Mouse (Mus musculus) spleen, adult 12 weeks (tissue): ENCODE measurements around the gene Prtn3.
"Not testable (repeated sequence)": the region's sequence is repeated elsewhere in the genome, so short reads cannot be mapped to it uniquely, and the experiment has no call there.

Source experiments
- DNase-seq: peaks from one replicate; pipeline ENCODE4 v3.0.0; 2022; ENCODE audit warnings: low spot score

The Prtn3 gene

GRCm38 (mm10) chr10:79877757-79878156 is 3.5 kb downstream of the Prtn3 start:
- no peak for DNase-seq

GRCm38 (mm10) chr10:79879527-79879926 is 5.3 kb downstream of the Prtn3 start:
- no peak for DNase-seq

- no peak for DNase-seq
Observed at GRCm38 (mm10) chr10:79880721-79881120, 6.4 kb downstream of the Prtn3 start.

GRCm38 (mm10) chr10:79881981-79882380 is 7.7 kb downstream of the Prtn3 start:
- no peak for DNase-seq

GRCm38 (mm10) chr10:79883297-79884084 is 9.2 kb downstream of the Prtn3 start:
- DNase-seq: peak; percentile 64

GRCm38 (mm10) chr10:79884446-79884845 is 10.2 kb downstream of the Prtn3 start:
- DNase-seq: no peak

- not testable (repeated sequence) for DNase-seq
Observed at GRCm38 (mm10) chr10:79884938-79885337, 10.7 kb downstream of the Prtn3 start.

GRCm38 (mm10) chr10:79886054-79886453 is 11.8 kb downstream of the Prtn3 start, which contains the start of gene Elane:
TSS of gene Elane (plus strand) at chr10:79886247.
- no peak for DNase-seq

- DNase-seq: no peak
Observed at GRCm38 (mm10) chr10:79886611-79887010, 12.3 kb downstream of the Prtn3 start.

- no peak for DNase-seq
Observed at GRCm38 (mm10) chr10:79889386-79889785, 15.1 kb downstream of the Prtn3 start.

- no peak for DNase-seq
Observed at GRCm38 (mm10) chr10:79890670-79891069, 16.4 kb downstream of the Prtn3 start, which contains the start of gene Cfd. TSS of gene Cfd (plus strand) at chr10:79890853.

- DNase-seq: peak; percentile 72
Observed at GRCm38 (mm10) chr10:79892451-79893118, 18.3 kb downstream of the Prtn3 start.

- DNase-seq: no peak
Observed at GRCm38 (mm10) chr10:79896306-79896705, 22.0 kb downstream of the Prtn3 start.

GRCm38 (mm10) chr10:79896814-79897213 is 22.5 kb downstream of the Prtn3 start:
- no peak for DNase-seq

- no peak for DNase-seq
Observed at GRCm38 (mm10) chr10:79897316-79898245, 23.3 kb downstream of the Prtn3 start.

- DNase-seq: no peak
Observed at GRCm38 (mm10) chr10:79900951-79901410, 26.7 kb downstream of the Prtn3 start.

- no peak for DNase-seq
Observed at GRCm38 (mm10) chr10:79906712-79907111, 32.4 kb downstream of the Prtn3 start.

- DNase-seq: no peak
Observed at GRCm38 (mm10) chr10:79907415-79907814, 33.1 kb downstream of the Prtn3 start.

- peak; percentile 93 for DNase-seq
Observed at GRCm38 (mm10) chr10:79908167-79909091, 34.2 kb downstream of the Prtn3 start, which contains the start of gene Med16. TSS of gene Med16 (minus strand) at chr10:79908923.

GRCm38 (mm10) chr10:79909092-79909922 is 35.0 kb downstream of the Prtn3 start:
- DNase-seq: peak; percentile 45
